Mouse (Mus musculus) CH12.LX (cell line): ENCODE measurements around the gene Spred1. TPM values are rescaled to one million over a fixed set of nuclear protein-coding genes. Genes with fewer than 3 reads are reported as not detected.

Experiments used
- DNase-seq: peaks from one replicate; pipeline ENCODE4 v3.0.0-alpha.2; 2013; ENCODE audit errors: extremely low read depth
- H3K27ac ChIP-seq: 2 replicates; pipeline ENCODE4 v1.5.1; 2012; ENCODE audit warnings: low read depth, mild to moderate bottlenecking, control low read depth, moderate library complexity; ENCODE audit not compliant: insufficient read depth
- H3K27me3 ChIP-seq: replicated peaks from 2 replicates; pipeline ENCODE3; 2012; ENCODE audit warnings: inconsistent platforms
- H3K36me3 ChIP-seq, 2 experiments: replicated peaks in 1 of 2; 2 replicates each; pipeline versions ENCODE3 to v1.6.1; 2012; ENCODE audit warnings: inconsistent platforms in 1 of 2, low read length in 1 of 2, mild to moderate bottlenecking in 1 of 2, mixed read lengths in 1 of 2, moderate library complexity in 1 of 2; ENCODE audit not compliant: control insufficient read depth in 1 of 2, insufficient read depth in 1 of 2
- H3K4me1 ChIP-seq, 2 experiments: 2 replicates each; pipeline ENCODE4 v1.6.1; 2012; ENCODE audit warnings: inconsistent platforms in 1 of 2, moderate library complexity in 1 of 2; ENCODE audit not compliant: insufficient read depth in 2 of 2, control insufficient read depth in 1 of 2
- H3K4me2 ChIP-seq: 2 replicates; pipeline ENCODE4 v1.6.1; 2012; ENCODE audit warnings: low read depth, mild to moderate bottlenecking, control low read depth; ENCODE audit not compliant: poor library complexity, insufficient read depth, severe bottlenecking
- H3K4me3 ChIP-seq, 3 experiments: fragments of 150-350 bp in 1 of 3; sonication (generic) in 1 of 3; replicated peaks in 1 of 3; 2 replicates each; pipeline versions ENCODE3 to v1.5.1; 2011 to 2012; ENCODE audit warnings: low read depth in 2 of 3, low read length in 2 of 3, mild to moderate bottlenecking in 2 of 3, moderate library complexity in 2 of 3, control low read depth in 1 of 3, improper control_type of control experiment in 1 of 3, inconsistent platforms in 1 of 3, mixed read lengths in 1 of 3; ENCODE audit not compliant: poor library complexity in 1 of 3
- H3K79me2 ChIP-seq: replicated peaks from 2 replicates; pipeline ENCODE4 v1.6.1; 2012; ENCODE audit warnings: mild to moderate bottlenecking, moderate library complexity; ENCODE audit not compliant: control insufficient read depth, poor library complexity, insufficient read depth, severe bottlenecking; ENCODE audit errors: extremely low read depth
- H3K9ac ChIP-seq: 2 replicates; pipeline ENCODE4 v1.6.1; 2012; ENCODE audit warnings: low read depth, mild to moderate bottlenecking, control low read depth, moderate library complexity; ENCODE audit not compliant: insufficient read depth
- H3K9me3 ChIP-seq: replicated peaks from 2 replicates; pipeline ENCODE3; 2012; ENCODE audit warnings: low read length, inconsistent platforms, mixed read lengths
- CHD2 ChIP-seq: IDR thresholded peaks from 2 replicates; pipeline ENCODE4 v1.6.1; 2011; ENCODE audit warnings: low read length, improper control_type of control experiment
- GABPA ChIP-seq: IDR thresholded peaks from 2 replicates; pipeline ENCODE4 v1.6.1; 2012; ENCODE audit warnings: low read depth, low read length, improper control_type of control experiment, inconsistent platforms; ENCODE audit not compliant: insufficient replicate concordance
- HCFC1 ChIP-seq: IDR thresholded peaks from 2 replicates; pipeline ENCODE4 v1.6.1; 2012; ENCODE audit warnings: low read depth, mild to moderate bottlenecking, inconsistent platforms, low read length, improper control_type of control experiment
- JUND ChIP-seq: conservative IDR thresholded peaks from 2 replicates; pipeline ENCODE4 v1.6.1; 2011; ENCODE audit warnings: low read depth, low read length, improper control_type of control experiment
- KAT2A ChIP-seq: IDR thresholded peaks from 2 replicates; pipeline ENCODE4 v1.6.1; 2012; ENCODE audit warnings: low read length, improper control_type of control experiment, inconsistent platforms; ENCODE audit not compliant: insufficient replicate concordance
- MAZ ChIP-seq: IDR thresholded peaks from 2 replicates; pipeline ENCODE4 v1.6.1; 2012; ENCODE audit warnings: low read depth, mild to moderate bottlenecking, inconsistent platforms, low read length, improper control_type of control experiment, moderate library complexity
- MEF2A ChIP-seq: IDR thresholded peaks from 2 replicates; pipeline ENCODE4 v1.6.1; 2014; ENCODE audit warnings: low read depth, mild to moderate bottlenecking, inconsistent platforms, low read length, improper control_type of control experiment, borderline replicate concordance
- NRF1 ChIP-seq: IDR thresholded peaks from 2 replicates; pipeline ENCODE4 v1.6.1; 2014; ENCODE audit warnings: low read depth, mild to moderate bottlenecking, inconsistent platforms, low read length, improper control_type of control experiment, moderate library complexity
- PAX5 ChIP-seq: IDR thresholded peaks from 2 replicates; pipeline ENCODE4 v1.6.1; 2012; ENCODE audit warnings: low read length, inconsistent platforms, mixed read lengths
- RAD21 ChIP-seq: IDR thresholded peaks from 2 replicates; pipeline ENCODE4 v1.6.1; 2011; ENCODE audit warnings: low read depth, mild to moderate bottlenecking, low read length, improper control_type of control experiment, moderate library complexity
- RCOR1 ChIP-seq: conservative IDR thresholded peaks from 2 replicates; pipeline ENCODE4 v1.6.1; 2012; ENCODE audit warnings: low read depth, mild to moderate bottlenecking, inconsistent platforms, low read length, improper control_type of control experiment
- TCF12 ChIP-seq: IDR thresholded peaks from 2 replicates; pipeline ENCODE4 v1.6.1; 2014; ENCODE audit warnings: low read depth, mild to moderate bottlenecking, inconsistent platforms, low read length, improper control_type of control experiment
- UBTF ChIP-seq: IDR thresholded peaks from 2 replicates; pipeline ENCODE4 v1.6.1; 2012; ENCODE audit warnings: low read depth, mild to moderate bottlenecking, inconsistent platforms, low read length, improper control_type of control experiment, moderate library complexity
- ZKSCAN1 ChIP-seq: IDR thresholded peaks from 2 replicates; pipeline ENCODE4 v1.6.1; 2012; ENCODE audit warnings: low read depth, inconsistent platforms, low read length, improper control_type of control experiment, borderline replicate concordance
- ZMIZ1 ChIP-seq: IDR thresholded peaks from 2 replicates; pipeline ENCODE4 v1.6.1; 2012; ENCODE audit warnings: low read depth, mild to moderate bottlenecking, inconsistent platforms, low read length, improper control_type of control experiment
- dilution Hi-C: fragments of 300-500 bp; cut with MboI; formaldehyde crosslinking; loops from 2 replicates; pipeline ENCODE4 v1.14.3; 2020; ENCODE audit warnings: low sequenced_read_pairs; ENCODE audit not compliant: extremely low pct_unique_long_range_greater_than_20kb, extremely low pct_ligation_motif_present
- in situ Hi-C: fragments of 300-500 bp; cut with MboI; formaldehyde crosslinking; loops from 3 replicates; pipeline ENCODE4 v1.14.3; 2019; ENCODE audit warnings: low sequenced_read_pairs, low pct_ligation_motif_present, low pct_unique_long_range_greater_than_20kb, mixed read lengths
- polyA plus RNA-seq: library from polyadenylated mRNA; unstranded; fragments of >175 nt; gene quantifications from 2 replicates; pipeline ENCODE4 v1.2.1, GENCODE M21; 2012; ENCODE audit warnings: low read depth; ENCODE audit not compliant: insufficient read length
- total RNA-seq, 2 experiments: library from RNA; depleted of rRNA; stranded (reverse); fragments of 300-350 nt in 1 of 2; fragments of >200 nt in 1 of 2; gene quantifications; 2 replicates each; pipeline ENCODE4 v1.2.3; 2012 to 2014

Gene Spred1
- total and polyA plus RNA-seq, 3 experiments = 6.9 to 16.5 (median 8.8) TPM

- H3K9me3 ChIP-seq = no peaks in the 10 kb centered on the region
- dilution Hi-C loops = no loop called here
- H3K4me1 ChIP-seq = peaks cover 0 to 19% of the 10 kb centered on the region in 2 experiments; a peak in 2 of 4 replicates
- peak overlapping the region; percentile 52; the same call in 1 of the 2 replicates for H3K4me2 ChIP-seq
- DNase-seq = no peak
- no peak overlapping the region for H3K9ac ChIP-seq
- peaks cover 0 to 5% of the 10 kb centered on the region in 2 experiments for H3K36me3 ChIP-seq
- no peak for TF ChIP-seq JUND
- no peak for TF ChIP-seq NRF1
- TF ChIP-seq HCFC1 = no peak
- TF ChIP-seq KAT2A = no peak
- no peak for TF ChIP-seq UBTF
- TF ChIP-seq RCOR1 = no peak
- TF ChIP-seq RAD21 = no peak
- no peak for TF ChIP-seq GABPA
- TF ChIP-seq ZKSCAN1 = no peak
- TF ChIP-seq MEF2A = no peak
- TF ChIP-seq MAZ = no peak
- TF ChIP-seq CHD2 = no peak
- TF ChIP-seq PAX5 = no peak
- peaks cover 32% of the 10 kb centered on the region for H3K79me2 ChIP-seq
- peak overlapping the region in 1 of 3 experiments; percentile 80 for H3K4me3 ChIP-seq
- no peak overlapping the region for H3K27ac ChIP-seq
- H3K27me3 ChIP-seq = no peaks in the 10 kb centered on the region
- in situ Hi-C loops = loop anchor here (10.0 kb wide), 2 partner anchors 51 to 149 kb away; no protein-coding TSS in a partner anchor
These were observed 2.5 kb downstream of the Spred1 start for GRCm38 (mm10) chr2:117123701-117124100.

- Histone ChIP-seq H3K27me3 (no peaks in the 10 kb centered on the region), H3K4me1 (peaks cover 0 to 19% of the 10 kb centered on the region in 2 experiments; a peak in 2 of 4 replicates), H3K9ac (no peak overlapping the region), H3K79me2 (peaks cover 33% of the 10 kb centered on the region), H3K4me3 (no peak overlapping the region), H3K9me3 (no peaks in the 10 kb centered on the region), H3K27ac (no peak overlapping the region), H3K36me3 (peaks cover 0 to 5% of the 10 kb centered on the region in 2 experiments), H3K4me2 (no peak overlapping the region)
- no peak for DNase-seq
- in situ Hi-C loops (loop anchor here (10.0 kb wide), 2 partner anchors 50 to 150 kb away; no protein-coding TSS in a partner anchor), dilution Hi-C loops (no loop called here)
- TF ChIP-seq ZMIZ1 (no peak), NRF1 (no peak), TCF12 (no peak)
These were observed 3.7 kb downstream of the Spred1 start for GRCm38 (mm10) chr2:117124839-117125238.
